Mouse (Mus musculus) forebrain, embryonic 11.5 days (tissue): ENCODE measurements around the gene 2010300C02Rik. TPM values are rescaled to one million over a fixed set of nuclear protein-coding genes. Genes with fewer than 3 reads are reported as not detected.
A peak's percentile ranks its signal among the peaks of the same experiment; 100 is the strongest.

Experiments used
- ATAC-seq: fragments of 200-750 bp; cut with Nextera tagmentation; replicated peaks from 2 replicates; pipeline ENCODE4 v1.8.0; 2017; ENCODE audit warnings: moderate TSS enrichment; ENCODE audit not compliant: low FRiP score
- DNase-seq: peaks from one replicate; pipeline ENCODE4 v3.0.0-alpha.2; 2017; ENCODE audit warnings: low spot score
- H3K27ac ChIP-seq: fragments of 300-500 bp; sonication (generic); 2 replicates; pipeline ENCODE4 v1.5.1; 2014; ENCODE audit warnings: low read depth, low read length
- H3K27me3 ChIP-seq: fragments of 300-500 bp; sonication (generic); 2 replicates; pipeline ENCODE4 v1.6.1; 2014; ENCODE audit warnings: mild to moderate bottlenecking, low read length, mixed read lengths; ENCODE audit not compliant: control insufficient read depth, insufficient read depth
- H3K36me3 ChIP-seq: fragments of 300-500 bp; sonication (generic); 2 replicates; pipeline ENCODE4 v1.6.1; 2014; ENCODE audit warnings: mild to moderate bottlenecking, low read length, moderate library complexity, mixed read lengths; ENCODE audit not compliant: control insufficient read depth, insufficient read depth
- H3K4me1 ChIP-seq: fragments of 300-500 bp; sonication (generic); replicated peaks from 2 replicates; pipeline ENCODE4 v1.6.1; 2014; ENCODE audit warnings: low read length, mixed read lengths; ENCODE audit not compliant: control insufficient read depth, insufficient read depth
- H3K4me2 ChIP-seq: fragments of 300-500 bp; sonication (generic); 2 replicates; pipeline ENCODE4 v1.6.1; 2014; ENCODE audit warnings: low read depth, mild to moderate bottlenecking, low read length, moderate library complexity, mixed read lengths; ENCODE audit not compliant: severe bottlenecking
- H3K4me3 ChIP-seq: fragments of 300-500 bp; sonication (generic); 2 replicates; pipeline ENCODE4 v1.5.1; 2014; ENCODE audit warnings: low read depth, low read length
- H3K9ac ChIP-seq: fragments of 300-500 bp; sonication (generic); 2 replicates; pipeline ENCODE4 v1.6.1; 2014; ENCODE audit warnings: low read length
- H3K9me3 ChIP-seq: fragments of 300-500 bp; sonication (generic); 2 replicates; pipeline ENCODE4 v1.6.1; 2016; ENCODE audit warnings: low read length, mixed read lengths; ENCODE audit not compliant: control insufficient read depth
- WGBS: fragments of 180-500 bp; shearing (Covaris S2); extraction: QIAGEN DNeasy Blood & Tissue Kit; methylation state at CpG from one replicate; pipeline ENCODE4 v1.1.7; 2014; 5-methylcytosine and 5-hydroxymethylcytosine counted together
- polyA plus RNA-seq: library from polyadenylated mRNA; unstranded; fragments of >200 nt; fragmentation: Nextera tagmentation; extraction: Ambion mirVana; gene quantifications from 2 replicates; pipeline ENCODE4 v1.2.1, GENCODE M21; 2014

Gene 2010300C02Rik
- 0.68 and 0.86 TPM in 2 replicates for polyA plus RNA-seq

GRCm38 (mm10) chr1:37719761-37720640, at the start of gene 2010300C02Rik:
TSS of gene 2010300C02Rik (minus strand) at chr1:37720085.
- Histone ChIP-seq H3K36me3 (no peaks in the 10 kb centered on the region), H3K4me3 (peak within 1 kb of the TSS; percentile 59), H3K27ac (no peak within 1 kb of the TSS), H3K9ac (peak within 1 kb of the TSS; percentile 50), H3K4me1 (peaks cover 3% of the 10 kb centered on the region; the same call in 1 of the 2 replicates), H3K4me2 (peak within 1 kb of the TSS; percentile 87), H3K27me3 (peaks cover 10% of the 10 kb centered on the region; the same call in 1 of the 2 replicates), H3K9me3 (no peaks in the 10 kb centered on the region)
- DNase-seq = peak; percentile 78
- WGBS = under 1% methylated on average over 57 of the region's 69 CpGs
- ATAC-seq = peak; percentile 91

- Histone ChIP-seq H3K27me3 (no peaks in the 10 kb centered on the region), H3K9me3 (no peaks in the 10 kb centered on the region), H3K4me1 (no peaks in the 10 kb centered on the region), H3K4me3 (no peak overlapping the region), H3K36me3 (no peaks in the 10 kb centered on the region), H3K27ac (no peak overlapping the region), H3K4me2 (no peak overlapping the region), H3K9ac (no peak overlapping the region)
- ATAC-seq (no peak), DNase-seq (no peak)
These were observed 39.5 kb upstream of the 2010300C02Rik start for GRCm38 (mm10) chr1:37759407-37759806.

GRCm38 (mm10) chr1:37744650-37745259, 24.9 kb upstream of the 2010300C02Rik start:
- WGBS = 92% methylated on average over 9 of the region's 9 CpGs
- no peak overlapping the region for H3K4me3 ChIP-seq
- H3K4me1 ChIP-seq = no peaks in the 10 kb centered on the region
- no peaks in the 10 kb centered on the region for H3K27me3 ChIP-seq
- no peak for ATAC-seq
- no peaks in the 10 kb centered on the region for H3K9me3 ChIP-seq
- no peak overlapping the region for H3K27ac ChIP-seq
- DNase-seq = no peak
- no peak overlapping the region for H3K9ac ChIP-seq
- H3K36me3 ChIP-seq = no peaks in the 10 kb centered on the region
- no peak overlapping the region for H3K4me2 ChIP-seq

- Histone ChIP-seq H3K9me3 (no peaks in the 10 kb centered on the region), H3K4me2 (no peak overlapping the region; the same call in 1 of the 2 replicates), H3K27ac (no peak overlapping the region), H3K9ac (no peak overlapping the region), H3K27me3 (no peaks in the 10 kb centered on the region), H3K4me1 (no peaks in the 10 kb centered on the region), H3K36me3 (no peaks in the 10 kb centered on the region), H3K4me3 (no peak overlapping the region)
- 37% methylated on average over 14 of the region's 14 CpGs for WGBS
- no peak for ATAC-seq
- no peak for DNase-seq
These were observed 22.9 kb upstream of the 2010300C02Rik start for GRCm38 (mm10) chr1:37742602-37743270.

- Histone ChIP-seq H3K4me1 (no peaks in the 10 kb centered on the region), H3K9ac (no peak overlapping the region), H3K9me3 (no peaks in the 10 kb centered on the region), H3K4me2 (no peak overlapping the region), H3K4me3 (no peak overlapping the region), H3K36me3 (no peaks in the 10 kb centered on the region), H3K27ac (no peak overlapping the region), H3K27me3 (no peaks in the 10 kb centered on the region)
- DNase-seq (no peak), ATAC-seq (no peak)
- 90% methylated on average over 11 of the region's 11 CpGs for WGBS
These were observed 22.2 kb upstream of the 2010300C02Rik start for GRCm38 (mm10) chr1:37742126-37742525.

GRCm38 (mm10) chr1:37740161-37740802, 20.4 kb upstream of the 2010300C02Rik start:
- no peaks in the 10 kb centered on the region for H3K27me3 ChIP-seq

GRCm38 (mm10) chr1:37738895-37739294, 19.0 kb upstream of the 2010300C02Rik start:
- DNase-seq = no peak
- no peak for ATAC-seq
- Histone ChIP-seq H3K9me3 (no peaks in the 10 kb centered on the region), H3K27ac (no peak overlapping the region), H3K4me1 (no peaks in the 10 kb centered on the region), H3K4me3 (no peak overlapping the region), H3K9ac (no peak overlapping the region), H3K27me3 (no peaks in the 10 kb centered on the region), H3K4me2 (no peak overlapping the region), H3K36me3 (no peaks in the 10 kb centered on the region)
- WGBS = 70% methylated on average over 2 of the region's 2 CpGs

More at GRCm38 (mm10) chr1:37740161-37740802, 20.4 kb upstream of the 2010300C02Rik start:
- H3K27ac ChIP-seq = no peak overlapping the region
- no peak overlapping the region for H3K4me3 ChIP-seq
- no peaks in the 10 kb centered on the region for H3K36me3 ChIP-seq
- 81% methylated on average over 8 of the region's 8 CpGs for WGBS
- no peak for DNase-seq
- ATAC-seq = no peak
- H3K4me2 ChIP-seq = no peak overlapping the region
- no peaks in the 10 kb centered on the region for H3K9me3 ChIP-seq
- no peak overlapping the region for H3K9ac ChIP-seq
- no peaks in the 10 kb centered on the region for H3K4me1 ChIP-seq

- Histone ChIP-seq H3K9ac (no peak overlapping the region), H3K4me3 (no peak overlapping the region), H3K27me3 (no peaks in the 10 kb centered on the region), H3K4me1 (no peaks in the 10 kb centered on the region), H3K4me2 (no peak overlapping the region), H3K27ac (no peak overlapping the region), H3K9me3 (no peaks in the 10 kb centered on the region), H3K36me3 (no peaks in the 10 kb centered on the region)
- DNase-seq = no peak
- no peak for ATAC-seq
- 85% methylated on average over 4 of the region's 4 CpGs for WGBS
These were observed 17.2 kb upstream of the 2010300C02Rik start for GRCm38 (mm10) chr1:37737045-37737444.
